Comparison of ENCODE assay signal across 9 mouse cellular contexts in genomic region chr8:94787524-94788501, GRCm38 (mm10). TPM values are rescaled to one million over a fixed set of nuclear protein-coding genes. Genes with fewer than 3 reads are reported as not detected.
A peak's percentile ranks its signal among the peaks of the same experiment; 100 is the strongest.
DNase-seq lines count a peak whose midpoint lies in the region; ATAC-seq lines count a peak whose summit lies in the region.
"Had no signal": no experiment of that assay in that cellular context is flagged by ENCODE, and none has a peak within 500 bp of the region (broad histone marks: within the 10 kb centered on the region; RNA-seq: fewer than 3 reads in every experiment).

No protein-coding gene starts in this region.

- WGBS in hindbrain, embryonic 13.5 days = 68% methylated on average over 15 of the region's 15 CpGs

- peaks cover 59% of the 10 kb centered on the region for H3K27me3 ChIP-seq in erythroblast, embryonic 14.5 days (ENCODE audit: control insufficient read depth)
- no peaks in the 10 kb centered on the region for H3K27me3 ChIP-seq in hindbrain, embryonic 13.5 days

- no peaks in the 10 kb centered on the region for H3K36me3 ChIP-seq in erythroblast, embryonic 14.5 days (ENCODE audit: control insufficient read depth)
- H3K36me3 ChIP-seq in hindbrain, embryonic 13.5 days = no peaks in the 10 kb centered on the region

- no peak overlapping the region for H3K4me2 ChIP-seq in hindbrain, embryonic 13.5 days

- no peaks in the 10 kb centered on the region for H3K9me3 ChIP-seq in erythroblast, embryonic 14.5 days (ENCODE audit: control insufficient read depth, low read length)
- no peaks in the 10 kb centered on the region for H3K9me3 ChIP-seq in hindbrain, embryonic 13.5 days

- H3K9ac ChIP-seq in hindbrain, embryonic 13.5 days = no peak overlapping the region

- peaks cover 77% of the 10 kb centered on the region for H3K4me1 ChIP-seq in erythroblast, embryonic 14.5 days (ENCODE audit: control insufficient read depth)
- H3K4me1 ChIP-seq in hindbrain, embryonic 13.5 days (replicated peaks) = 0 out of 2 replicates have a peak, but pooled peaks cover 4% of the 10 kb centered on the region

- H3K4me3 ChIP-seq in erythroblast, embryonic 14.5 days (replicated peaks) = peak overlapping the region; percentile 48
- H3K4me3 ChIP-seq in hindbrain, embryonic 13.5 days = no peak overlapping the region

- no peak overlapping the region for H3K27ac ChIP-seq in hindbrain, embryonic 13.5 days

- no peak for ATAC-seq in hindbrain, embryonic 13.5 days (ENCODE audit: low FRiP score)

- peak; percentile 54 for DNase-seq in ovary, postnatal 36 days (ENCODE audit: low spot score)
- no peak for DNase-seq in ovary, postnatal 10 days (ENCODE audit: low spot score)
- DNase-seq in kidney, postnatal 10 days = peak; percentile 64
- peak; percentile 39 for DNase-seq in skeletal muscle tissue, adult 2 months (ENCODE audit: low read depth, low spot score)
- DNase-seq in cerebellum, adult 8-10 months = no peak
- DNase-seq in layer of hippocampus, postnatal 25 days (ENCODE audit: extremely low spot score in 1 of 2, low spot score in 1 of 2) = no peak

RNA-seq across cellular contexts. Expression of gene Cx3cl1, which starts 16.0 kb away (rescaled TPM):
- 0.01 TPM in 1 of 2 replicates, not detected in the other for polyA plus RNA-seq in erythroblast, embryonic 14.5 days (2012)
- 15.0 and 15.8 TPM in 2 replicates for polyA plus RNA-seq in hindbrain, embryonic 13.5 days (2015; fragmentation: Nextera tagmentation; extraction: Ambion mirVana)
- total RNA-seq in layer of hippocampus, postnatal 25 days (2021) = 100 to 1,000 TPM; 490 to 500 TPM

RNA-seq across cellular contexts. Expression of gene Ccl17, which starts 22.4 kb away (rescaled TPM):
- not detected in 2 replicates for polyA plus RNA-seq in erythroblast, embryonic 14.5 days (2012)
- polyA plus RNA-seq in hindbrain, embryonic 13.5 days (2015; fragmentation: Nextera tagmentation; extraction: Ambion mirVana) = 0.43 TPM in 1 of 2 replicates, not detected in the other
- total RNA-seq in layer of hippocampus, postnatal 25 days (2021) = 1 to 10 TPM; 3.3 to 5.2 TPM
- polyA plus RNA-seq: limb, embryonic 11.5 days had no signal

RNA-seq across cellular contexts. Expression of gene Ccl22, which starts 42.4 kb away (rescaled TPM):
- polyA plus RNA-seq in erythroblast, embryonic 14.5 days (2012) = 0.09 and 0.23 TPM in 2 replicates
- polyA plus RNA-seq in hindbrain, embryonic 13.5 days (2015; fragmentation: Nextera tagmentation; extraction: Ambion mirVana) = not detected in 2 replicates
- total RNA-seq in layer of hippocampus, postnatal 25 days (2021) = not detected
- polyA plus RNA-seq: limb, embryonic 11.5 days had no signal

RNA-seq across cellular contexts. Expression of gene Coq9, which starts 50.3 kb away (rescaled TPM):
- 6.4 and 9.5 TPM in 2 replicates for polyA plus RNA-seq in erythroblast, embryonic 14.5 days (2012)
- 55.4 and 59.1 TPM in 2 replicates for polyA plus RNA-seq in hindbrain, embryonic 13.5 days (2015; fragmentation: Nextera tagmentation; extraction: Ambion mirVana)
- total RNA-seq in layer of hippocampus, postnatal 25 days (2021) = 10 to 100 TPM; 81.5 to 96.6 TPM

RNA-seq across cellular contexts. Expression of gene Ciapin1, which starts 50.3 kb away (rescaled TPM):
- polyA plus RNA-seq in erythroblast, embryonic 14.5 days (2012) = 37.6 and 98.2 TPM in 2 replicates
- 197 and 202 TPM in 2 replicates for polyA plus RNA-seq in hindbrain, embryonic 13.5 days (2015; fragmentation: Nextera tagmentation; extraction: Ambion mirVana)
- 10 to 100 TPM; 70.8 to 71.9 TPM for total RNA-seq in layer of hippocampus, postnatal 25 days (2021)

Comparison
In these comparisons a context has a peak if more than half of its experiments do, and no peak if none do; other contexts are left out.
1. DNase-seq: peak in ovary, postnatal 36 days (single experiment), kidney, postnatal 10 days (single experiment) and skeletal muscle tissue, adult 2 months (single experiment); none in ovary, postnatal 10 days (single experiment), cerebellum, adult 8-10 months (single experiment) and layer of hippocampus, postnatal 25 days (0 of 2).
2. RNA of gene Cx3cl1, which starts 16.0 kb away (polyA plus RNA-seq): 15.0 to 15.8 TPM in hindbrain, embryonic 13.5 days; 0.01 TPM in erythroblast, embryonic 14.5 days; every median in the first group is over 10 times any median in the second.